12 mouse cellular contexts compared by ENCODE assay signal in genomic region chr1:88133908-88134456, GRCm38 (mm10). TPM values are rescaled to one million over a fixed set of nuclear protein-coding genes. Genes with fewer than 3 reads are reported as not detected.
DNase-seq lines count a peak whose midpoint lies in the region; ATAC-seq and TF ChIP-seq lines count a peak whose summit lies in the region.
"Had no signal": no experiment of that assay in that cellular context is flagged by ENCODE, and none has a peak within 500 bp of the region (broad histone marks: within the 10 kb centered on the region; RNA-seq: fewer than 3 reads in every experiment).

No protein-coding gene starts in this region.

- no peaks in the 10 kb centered on the region for H3K36me3 ChIP-seq in embryonic facial prominence, embryonic 15.5 days
- H3K36me3 ChIP-seq in macrophage (ENCODE audit: inconsistent target): no peaks in the 10 kb centered on the region

- intact Hi-C loops in gastrocnemius, adult 2 months (cut with DNase I): no loop called here
- intact Hi-C loops in left cerebral cortex, postnatal 25 days (cut with DNase I): no loop called here

- H3K27ac ChIP-seq in gastrocnemius, adult 2 months: peak overlapping the region; percentile 40; the same call in 1 of the 2 replicates
- peak overlapping the region; percentile 84 for H3K27ac ChIP-seq in embryonic facial prominence, embryonic 15.5 days (replicated peaks)
- H3K27ac ChIP-seq in macrophage: peak overlapping the region; percentile 87

- H3K79me2 ChIP-seq in macrophage (ENCODE audit: inconsistent target): peaks cover 78% of the 10 kb centered on the region

- 29% methylated on average over 3 of the region's 3 CpGs for WGBS in embryonic facial prominence, embryonic 15.5 days
- 3% methylated on average over 3 of the region's 3 CpGs for WGBS in macrophage (ENCODE audit: missing documents)

- no peak for ATAC-seq in embryonic facial prominence, embryonic 15.5 days (ENCODE audit: insufficient number of reproducible peaks, low FRiP score, low TSS enrichment, low read depth)
- ATAC-seq: inflammation-experienced regulatory T-cells, adult 6 months had no signal

- no peaks in the 10 kb centered on the region for H3K27me3 ChIP-seq in embryonic facial prominence, embryonic 15.5 days

- no peak for DNase-seq in gastrocnemius, adult 2 months
- no peak for DNase-seq in gastrocnemius, postnatal 4 days (ENCODE audit: low spot score in 2 of 2)
- DNase-seq in 3134 (ENCODE audit: extremely low read depth, insufficient read length, low spot score): peak; percentile 15
- no peak for DNase-seq in Muller cell, postnatal 12 days (ENCODE audit: inconsistent ontology term)
- no peak for DNase-seq in gastrocnemius, postnatal 10 days
- DNase-seq in left cerebral cortex, postnatal 25 days (ENCODE audit: low spot score in 2 of 2): no peak
- DNase-seq: cerebellum, adult 9-10 months had no signal

- peaks cover 12% of the 10 kb centered on the region for H3K4me1 ChIP-seq in embryonic facial prominence, embryonic 15.5 days

- no peaks in the 10 kb centered on the region for H3K9me3 ChIP-seq in embryonic facial prominence, embryonic 15.5 days (replicated peaks)

- H3K4me3 ChIP-seq in gastrocnemius, adult 2 months: no peak overlapping the region
- no peak overlapping the region for H3K4me3 ChIP-seq in embryonic facial prominence, embryonic 15.5 days (replicated peaks)
- no peak overlapping the region for H3K4me3 ChIP-seq in macrophage (ENCODE audit: inconsistent target)

- no peak overlapping the region for H3K9ac ChIP-seq in embryonic facial prominence, embryonic 15.5 days

- no peak overlapping the region for H3K4me2 ChIP-seq in embryonic facial prominence, embryonic 15.5 days (replicated peaks)

- no peak for TF ChIP-seq CTCF in gastrocnemius, adult 2 months (IDR thresholded peaks at IDR 0.05)

RNA-seq across cellular contexts. Expression of gene Ugt1a6a, which starts 0.6 kb away (rescaled TPM):
- total RNA-seq in gastrocnemius, adult 2 months (2021): under 1 TPM; 0.10 to 0.45 TPM
- total RNA-seq in gastrocnemius, postnatal 4 days (2021): 1 to 10 TPM; 1.9 to 2.0 TPM
- polyA plus RNA-seq in embryonic facial prominence, embryonic 15.5 days (2015; fragmentation: Nextera tagmentation; extraction: Ambion mirVana): 16.8 and 18.0 TPM in 2 replicates
- 10 to 100 TPM in 23 of 26 experiments, 1 to 10 TPM in 3; 5.5 to 46.9 (median 23.1) TPM for total RNA-seq in macrophage (2018; cell fraction: chromatin; rRNA removed)
- 1 to 10 TPM; 1.6 to 7.5 (median 3.7) TPM for total RNA-seq in macrophage (2018; cell fraction: cytosol; rRNA removed)
- 10 to 100 TPM in 22 of 26 experiments, 1 to 10 TPM in 4; 8.2 to 46.9 (median 16.1) TPM for total RNA-seq in macrophage (2018; cell fraction: nucleus; rRNA removed)
- polyA plus RNA-seq in macrophage (2018): 2.5 to 7.5 TPM (median 3.9 TPM) in 3 replicates
- total RNA-seq in gastrocnemius, postnatal 10 days (2021): 1 to 10 TPM in 1 of 2 experiments, under 1 TPM in 1; 0.90 to 1.4 TPM
- 1 to 10 TPM in 1 of 2 experiments, under 1 TPM in 1; 0.94 to 1.1 TPM for total RNA-seq in left cerebral cortex, postnatal 25 days (2021)

RNA-seq across cellular contexts. Expression of gene Ugt1a6b, which starts 30.9 kb away (rescaled TPM):
- total RNA-seq in gastrocnemius, adult 2 months (2021): under 1 TPM; 0.17 to 0.46 TPM
- total RNA-seq in gastrocnemius, postnatal 4 days (2021): 1 to 10 TPM in 1 of 2 experiments, under 1 TPM in 1; 0.81 to 1.5 TPM
- polyA plus RNA-seq in embryonic facial prominence, embryonic 15.5 days (2015; fragmentation: Nextera tagmentation; extraction: Ambion mirVana): 2.1 and 3.7 TPM in 2 replicates
- 10 to 100 TPM in 21 of 26 experiments, 1 to 10 TPM in 5; 4.5 to 34.9 (median 15.0) TPM for total RNA-seq in macrophage (2018; cell fraction: chromatin; rRNA removed)
- total RNA-seq in macrophage (2018; cell fraction: cytosol; rRNA removed): 1 to 10 TPM in 10 of 26 experiments, under 1 TPM in 16; 0.14 to 4.2 (median 0.93) TPM
- 10 to 100 TPM in 21 of 26 experiments, 1 to 10 TPM in 5; 5.8 to 42.9 (median 13.0) TPM for total RNA-seq in macrophage (2018; cell fraction: nucleus; rRNA removed)
- 0.21 to 0.37 TPM (median 0.30 TPM) in 3 replicates for polyA plus RNA-seq in macrophage (2018)
- total RNA-seq in gastrocnemius, postnatal 10 days (2021): under 1 TPM; 0.81 to 0.87 TPM
- not detected for total RNA-seq in left cerebral cortex, postnatal 25 days (2021)
- polyA plus RNA-seq: inflammation-experienced regulatory T-cells, adult 6 months; limb, embryonic 11.5 days had no signal

RNA-seq across cellular contexts. Expression of gene Ugt1a5, which starts 31.8 kb away (rescaled TPM):
- under 1 TPM; 0.14 to 0.23 TPM for total RNA-seq in gastrocnemius, adult 2 months (2021)
- under 1 TPM in 1 of 2 experiments, not detected in 1; 0.27 TPM for total RNA-seq in gastrocnemius, postnatal 4 days (2021)
- not detected in 2 replicates for polyA plus RNA-seq in embryonic facial prominence, embryonic 15.5 days (2015; fragmentation: Nextera tagmentation; extraction: Ambion mirVana)
- 10 to 100 TPM in 15 of 26 experiments, 1 to 10 TPM in 11; 2.6 to 31.3 (median 10.7) TPM for total RNA-seq in macrophage (2018; cell fraction: chromatin; rRNA removed)
- total RNA-seq in macrophage (2018; cell fraction: cytosol; rRNA removed): 1 to 10 TPM in 4 of 26 experiments, under 1 TPM in 17, not detected in 5; 0.04 to 2.2 (median 0.34) TPM
- 10 to 100 TPM in 17 of 26 experiments, 1 to 10 TPM in 9; 2.7 to 31.3 (median 11.3) TPM for total RNA-seq in macrophage (2018; cell fraction: nucleus; rRNA removed)
- polyA plus RNA-seq in macrophage (2018): not detected in 3 replicates
- total RNA-seq in gastrocnemius, postnatal 10 days (2021): under 1 TPM in 1 of 2 experiments, not detected in 1; 0.18 TPM
- total RNA-seq in left cerebral cortex, postnatal 25 days (2021): not detected
- polyA plus RNA-seq: inflammation-experienced regulatory T-cells, adult 6 months; limb, embryonic 11.5 days had no signal

RNA-seq across cellular contexts. Expression of gene Ugt1a7c, which starts 39.1 kb away (rescaled TPM):
- total RNA-seq in gastrocnemius, adult 2 months (2021): under 1 TPM in 1 of 2 experiments, not detected in 1; 0.59 TPM
- 1 to 10 TPM; 2.4 to 3.0 TPM for total RNA-seq in gastrocnemius, postnatal 4 days (2021)
- polyA plus RNA-seq in embryonic facial prominence, embryonic 15.5 days (2015; fragmentation: Nextera tagmentation; extraction: Ambion mirVana): 3.0 and 4.9 TPM in 2 replicates
- total RNA-seq in macrophage (2018; cell fraction: chromatin; rRNA removed): 10 to 100 TPM in 25 of 26 experiments, 1 to 10 TPM in 1; 8.7 to 56.8 (median 28.2) TPM
- 100 to 1,000 TPM in 7 of 26 experiments, 10 to 100 TPM in 19; 41.5 to 125 (median 72.9) TPM for total RNA-seq in macrophage (2018; cell fraction: cytosol; rRNA removed)
- total RNA-seq in macrophage (2018; cell fraction: nucleus; rRNA removed): 100 to 1,000 TPM in 12 of 26 experiments, 10 to 100 TPM in 14; 20.4 to 163 (median 89.5) TPM
- polyA plus RNA-seq in macrophage (2018): 92.6 to 134 TPM (median 101 TPM) in 3 replicates
- total RNA-seq in gastrocnemius, postnatal 10 days (2021): 1 to 10 TPM; 1.1 to 1.6 TPM
- total RNA-seq in left cerebral cortex, postnatal 25 days (2021): under 1 TPM; 0.76 to 0.78 TPM

RNA-seq across cellular contexts. Expression of gene Ugt1a8, which starts 46.4 kb away (rescaled TPM):
- not detected for total RNA-seq in gastrocnemius, adult 2 months (2021)
- total RNA-seq in gastrocnemius, postnatal 4 days (2021): not detected
- not detected in 2 replicates for polyA plus RNA-seq in embryonic facial prominence, embryonic 15.5 days (2015; fragmentation: Nextera tagmentation; extraction: Ambion mirVana)
- total RNA-seq in macrophage (2018; cell fraction: chromatin; rRNA removed): not detected
- total RNA-seq in macrophage (2018; cell fraction: cytosol; rRNA removed): under 1 TPM in 1 of 26 experiments, not detected in 25; 0.28 TPM
- under 1 TPM in 1 of 26 experiments, not detected in 25; 0.35 TPM for total RNA-seq in macrophage (2018; cell fraction: nucleus; rRNA removed)
- not detected in 3 replicates for polyA plus RNA-seq in macrophage (2018)
- total RNA-seq in gastrocnemius, postnatal 10 days (2021): not detected
- not detected for total RNA-seq in left cerebral cortex, postnatal 25 days (2021)
- total RNA-seq: gastrocnemius, adult 18-20 months had no signal
- polyA plus RNA-seq: limb, embryonic 11.5 days had no signal
